Mouse (Mus musculus) cerebellum, adult 2 months (tissue): Measurements from ENCODE around the gene Fig4. TPM values are rescaled to one million over a fixed set of nuclear protein-coding genes. Genes with fewer than 3 reads are reported as not detected.

ENCODE experiments used
- DNase-seq, 2 experiments: peaks; one replicate each; pipeline ENCODE4 v3.0.0; 2021
- H3K27ac ChIP-seq: fragments of 200-500 bp; 2 replicates; pipeline ENCODE4 v1.5.1; 2012; ENCODE audit warnings: low read length, control low read depth, inconsistent platforms; ENCODE audit not compliant: insufficient read depth
- H3K27me3 ChIP-seq: fragments of 200-500 bp; 2 replicates; pipeline ENCODE4 v1.6.1; 2012; ENCODE audit warnings: inconsistent platforms, mild to moderate bottlenecking, low read length, moderate library complexity; ENCODE audit not compliant: control insufficient read depth, insufficient read depth
- H3K4me1 ChIP-seq: fragments of 200-500 bp; 2 replicates; pipeline ENCODE4 v1.6.1; 2011; ENCODE audit warnings: low read length; ENCODE audit not compliant: control insufficient read depth, insufficient read depth
- H3K4me3 ChIP-seq: fragments of 200-500 bp; replicated peaks from 2 replicates; pipeline ENCODE3; 2011; ENCODE audit warnings: mild to moderate bottlenecking, low read depth, low read length, control low read depth; ENCODE audit not compliant: insufficient read depth
- CTCF ChIP-seq: fragments of 200-500 bp; IDR thresholded peaks from 2 replicates; pipeline ENCODE4 v1.5.1; 2011; ENCODE audit warnings: low read depth, mild to moderate bottlenecking, control low read depth, low read length, moderate library complexity, borderline replicate concordance; ENCODE audit not compliant: insufficient read depth
- POLR2A ChIP-seq: fragments of 200-500 bp; IDR thresholded peaks from 2 replicates; pipeline ENCODE4 v1.6.1; 2011; ENCODE audit warnings: low read length, control low read depth, borderline replicate concordance; ENCODE audit not compliant: insufficient read depth
- WGBS: fragments of 180-500 bp; shearing (Covaris S2); methylation state at CpG from one replicate; pipeline ENCODE4 v1.1.7; 2018; 5-methylcytosine and 5-hydroxymethylcytosine counted together
- polyA plus RNA-seq: library from polyadenylated mRNA; depleted of rRNA; stranded (reverse); fragments of >200 nt; gene quantifications from 2 replicates; pipeline ENCODE4 v1.2.3, GENCODE M21; 2012

Gene Fig4
- polyA plus RNA-seq, 1 experiment, result 19.3 TPM

DNA sequence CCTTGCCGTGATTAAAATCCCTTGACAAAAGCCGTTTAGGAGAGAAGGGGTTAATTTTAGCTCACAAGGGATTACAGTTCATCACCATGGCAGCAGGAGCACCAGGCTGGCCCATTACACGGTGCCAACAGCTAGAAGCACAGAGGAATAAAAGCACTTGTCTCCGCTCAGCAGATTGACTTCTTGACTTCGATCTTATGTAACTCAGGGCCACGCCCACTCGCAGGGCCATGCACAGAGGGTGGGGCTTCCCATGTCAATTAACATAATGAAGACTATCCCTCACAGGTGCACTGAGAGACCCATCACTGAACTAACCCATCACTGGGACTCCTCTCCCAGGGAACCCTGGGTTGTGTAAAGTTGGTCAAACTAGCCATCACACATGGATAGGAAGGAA is 7.9 kb downstream of the Fig4 start:
- TF ChIP-seq CTCF, result no peak
- no peak for TF ChIP-seq POLR2A
- Histone ChIP-seq H3K4me1 (peaks cover 13% of the 10 kb centered on the region), H3K27ac (no peak overlapping the region), H3K4me3 (peak overlapping the region; percentile 47), H3K27me3 (no peaks in the 10 kb centered on the region)
- 6% methylated on average over 7 of the region's 7 CpGs for WGBS
- peak; percentile 74 to 79 for DNase-seq

DNA sequence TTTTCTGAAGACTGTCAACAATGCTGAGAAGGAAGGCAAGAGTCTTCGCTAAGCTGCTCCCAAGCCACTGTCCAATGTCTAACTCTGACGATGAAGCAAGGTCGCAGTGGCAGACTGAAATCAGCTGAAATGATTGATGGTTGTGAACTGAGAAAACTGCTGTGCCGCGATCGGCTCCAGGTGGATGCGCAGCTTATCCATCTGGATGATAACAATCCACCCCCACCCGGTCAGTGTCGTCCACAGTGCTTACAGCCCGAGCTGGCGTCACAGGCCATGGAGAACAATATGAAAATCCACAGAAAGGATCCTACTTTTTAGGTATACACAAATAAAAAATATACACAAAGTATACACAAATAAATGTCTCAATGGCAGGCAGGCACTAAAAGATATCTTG is 8.3 kb downstream of the Fig4 start:
- Histone ChIP-seq H3K27me3 (no peaks in the 10 kb centered on the region), H3K4me1 (peaks cover 13% of the 10 kb centered on the region), H3K4me3 (peak overlapping the region; percentile 47), H3K27ac (peak overlapping the region; percentile 68)
- DNase-seq, result peak; percentile 34 to 48
- no peak for TF ChIP-seq CTCF
- no peak for TF ChIP-seq POLR2A
- 18% methylated on average over 11 of the region's 11 CpGs for WGBS

DNA sequence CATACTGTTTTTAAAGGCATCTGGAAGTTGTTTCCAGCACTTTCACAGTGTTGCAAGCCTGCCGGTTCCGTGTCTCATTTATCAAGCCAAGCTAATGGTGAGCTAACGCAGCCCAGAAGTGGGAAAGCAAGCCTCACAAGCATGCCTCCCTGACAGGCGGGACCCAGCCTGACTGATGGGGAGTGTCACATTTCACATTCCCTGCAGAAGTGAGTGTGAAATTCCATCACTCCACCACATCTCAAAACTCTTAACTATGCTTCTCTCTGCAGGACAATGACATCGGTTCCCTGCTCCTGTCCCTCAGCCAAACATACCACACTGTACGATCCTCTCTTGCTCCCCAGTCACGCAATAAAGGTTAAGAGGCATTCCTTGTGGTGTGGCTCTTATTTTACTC is 10.0 kb downstream of the Fig4 start:
- 69% methylated on average over 7 of the region's 7 CpGs for WGBS
- peaks cover 11% of the 10 kb centered on the region for H3K4me1 ChIP-seq
- no peak for DNase-seq
- H3K4me3 ChIP-seq, result no peak overlapping the region
- H3K27me3 ChIP-seq, result no peaks in the 10 kb centered on the region
- no peak for TF ChIP-seq CTCF
- TF ChIP-seq POLR2A, result no peak
- no peak overlapping the region for H3K27ac ChIP-seq

DNA sequence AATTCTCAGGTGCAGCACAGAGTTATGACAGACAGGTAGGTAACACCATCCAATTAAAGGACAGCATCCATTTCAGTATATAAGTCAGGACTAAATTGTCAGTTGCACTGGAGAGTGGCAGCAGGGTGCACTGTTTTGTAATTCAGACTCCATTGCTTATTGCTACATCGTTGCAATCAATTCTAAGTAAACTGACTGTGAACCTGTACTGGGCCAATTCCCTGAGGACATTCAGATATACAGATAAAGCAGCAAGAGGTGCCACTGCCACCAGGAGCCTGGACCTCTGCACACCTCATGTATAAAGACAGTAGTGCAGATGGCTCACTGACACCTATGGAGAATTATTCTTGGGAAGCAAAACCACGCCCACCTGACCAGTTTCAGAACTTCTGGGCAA is 12.0 kb downstream of the Fig4 start:
- TF ChIP-seq POLR2A (no peak), CTCF (no peak)
- H3K27me3 ChIP-seq, result no peaks in the 10 kb centered on the region
- H3K4me1 ChIP-seq, result peaks cover 9% of the 10 kb centered on the region
- DNase-seq, result no peak
- no peak overlapping the region for H3K27ac ChIP-seq
- 79% methylated on average over 2 of the region's 2 CpGs for WGBS
- no peak overlapping the region for H3K4me3 ChIP-seq

DNA sequence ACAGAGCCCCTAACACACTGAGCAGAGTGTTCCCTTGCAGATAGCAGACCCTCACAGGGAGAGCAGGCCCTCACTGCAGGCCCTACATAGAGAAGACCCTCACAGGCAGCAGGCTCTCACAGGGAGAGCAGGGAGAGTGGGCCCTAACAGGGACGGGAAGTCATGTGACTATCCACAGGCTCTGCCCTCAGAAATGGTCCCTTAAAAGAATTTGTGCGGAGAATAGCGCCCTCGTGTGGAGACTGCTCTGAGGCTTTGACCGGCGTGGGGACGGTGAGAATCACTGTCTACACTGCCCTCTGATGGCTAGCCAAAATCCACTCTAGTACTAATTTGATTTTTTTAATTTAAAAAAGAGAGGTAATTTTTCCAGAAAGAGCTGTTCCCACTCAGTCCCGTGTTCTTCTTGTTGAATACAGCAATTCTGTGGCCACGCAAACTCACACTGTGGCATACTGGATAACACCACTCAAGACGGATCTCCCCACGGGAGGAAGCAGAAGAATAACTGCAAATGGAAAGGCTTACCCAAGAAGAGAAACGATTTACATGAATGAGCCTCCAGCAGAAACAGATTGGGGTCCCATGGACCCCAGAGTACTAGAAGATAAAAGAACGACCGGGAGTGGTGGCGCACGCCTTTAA is 14.2 kb downstream of the Fig4 start:
- TF ChIP-seq CTCF (peak; percentile 91), POLR2A (no peak)
- Histone ChIP-seq H3K27ac (no peak overlapping the region), H3K4me1 (peaks cover 3% of the 10 kb centered on the region; the same call in 1 of the 2 replicates), H3K4me3 (peak overlapping the region; percentile 33), H3K27me3 (no peaks in the 10 kb centered on the region)
- peak; percentile 74 to 83 for DNase-seq
- 37% methylated on average over 16 of the region's 16 CpGs for WGBS

DNA sequence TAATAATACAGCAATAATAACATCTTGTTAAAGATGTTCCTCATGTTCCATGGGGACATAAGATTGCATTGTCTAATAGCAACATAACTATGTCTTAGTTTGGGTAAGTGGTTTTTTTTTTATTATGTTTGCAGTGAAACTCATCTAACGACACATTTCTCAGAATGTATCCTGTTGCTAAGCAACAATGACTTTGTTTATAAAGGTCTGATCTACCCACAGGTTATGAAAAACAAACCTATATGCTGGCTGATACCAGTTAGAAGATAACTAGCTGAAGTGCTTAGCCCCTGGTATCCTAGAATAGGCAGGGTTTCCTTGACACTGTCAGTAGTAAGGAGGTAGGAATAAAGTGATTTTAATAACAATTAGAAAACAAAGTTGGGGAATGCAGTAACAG is 15.0 kb downstream of the Fig4 start:
- H3K4me1 ChIP-seq, result peaks cover 2% of the 10 kb centered on the region; the same call in 1 of the 2 replicates
- TF ChIP-seq CTCF (no peak), POLR2A (no peak)
- no peak overlapping the region for H3K27ac ChIP-seq
- WGBS, result 76% methylated on average over 1 of the region's 1 CpGs
- H3K4me3 ChIP-seq, result no peak overlapping the region
- H3K27me3 ChIP-seq, result no peaks in the 10 kb centered on the region
- no peak for DNase-seq

DNA sequence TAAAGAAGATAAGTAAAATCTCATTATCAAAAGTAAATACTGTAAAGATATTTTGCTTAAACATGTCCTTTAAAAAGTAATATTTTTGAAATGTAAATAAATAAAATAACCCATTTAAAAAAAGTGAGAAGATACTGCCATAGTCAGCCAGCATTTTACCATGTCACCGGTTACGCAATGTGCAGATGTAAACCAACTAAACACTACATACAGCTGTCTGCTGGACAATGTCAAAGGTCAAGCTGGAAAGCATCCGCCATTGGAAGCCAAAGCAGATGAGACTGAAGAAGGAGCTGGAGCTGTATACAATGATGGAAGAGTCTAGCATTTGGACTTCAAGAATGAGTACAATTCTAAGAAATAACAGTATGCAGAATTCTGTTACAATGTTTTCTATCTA is 15.4 kb downstream of the Fig4 start:
- H3K4me1 ChIP-seq, result no peaks in the 10 kb centered on the region; the same call in 1 of the 2 replicates
- no peak for TF ChIP-seq POLR2A
- no peak for TF ChIP-seq CTCF
- no peak for DNase-seq
- WGBS, result 93% methylated on average over 3 of the region's 3 CpGs
- no peaks in the 10 kb centered on the region for H3K27me3 ChIP-seq
- no peak overlapping the region for H3K27ac ChIP-seq
- H3K4me3 ChIP-seq, result no peak overlapping the region

DNA sequence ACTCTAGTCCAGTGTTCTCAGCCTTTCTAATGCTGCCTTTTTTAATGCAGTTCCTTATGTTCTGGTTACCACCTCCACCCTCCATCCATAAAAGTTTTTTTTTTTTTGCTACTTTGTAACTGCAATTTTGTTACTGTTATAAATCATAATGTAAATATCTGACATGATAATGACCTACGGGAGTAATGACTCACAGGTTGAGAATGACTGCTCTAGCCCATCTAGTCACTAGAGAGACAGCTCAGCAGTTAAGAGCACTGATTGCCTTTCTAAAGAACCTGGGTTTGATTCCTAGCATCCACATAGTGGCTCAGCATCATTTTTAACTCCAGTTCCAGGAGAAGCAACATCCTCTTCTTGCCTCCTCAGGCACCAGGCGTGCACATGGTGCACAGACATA is 21.0 kb downstream of the Fig4 start:
- TF ChIP-seq POLR2A, result no peak
- no peak for TF ChIP-seq CTCF
- no peak overlapping the region for H3K4me3 ChIP-seq
- no peak overlapping the region for H3K27ac ChIP-seq
- DNase-seq, result no peak
- no peaks in the 10 kb centered on the region for H3K27me3 ChIP-seq
- H3K4me1 ChIP-seq, result peaks cover 4% of the 10 kb centered on the region; the same call in 1 of the 2 replicates
- 96% methylated on average over 2 of the region's 2 CpGs for WGBS
